Mouse (Mus musculus) retina, postnatal 1 day (tissue): ENCODE measurements at regions not wholly inside any gene's neighbourhood (a gene's known extent, or its start where the extent isn't known, plus 50 kb on each side); places are given as distances from the start of the nearest gene placed in this dataset.

Source experiments
- DNase-seq: peaks from one replicate; pipeline ENCODE4 v3.0.0-alpha.2; 2012

- no peak for DNase-seq
Observed at GRCm38 (mm10) chr1:39102126-39102905, 91.2 kb upstream of the Npas2 start.

- no peak for DNase-seq
Observed at GRCm38 (mm10) chr1:39102989-39103910, 90.3 kb upstream of the Npas2 start.

GRCm38 (mm10) chr1:39105546-39106371, 87.8 kb upstream of the Npas2 start:
- no peak for DNase-seq

GRCm38 (mm10) chr1:39106372-39106643, 87.2 kb upstream of the Npas2 start:
- no peak for DNase-seq

- DNase-seq, result no peak
Observed at GRCm38 (mm10) chr1:39106650-39107049, 86.9 kb upstream of the Npas2 start.

- DNase-seq, result no peak
Observed at GRCm38 (mm10) chr1:39116319-39116718, 77.2 kb upstream of the Npas2 start.

- peak; percentile 68 for DNase-seq
Observed at GRCm38 (mm10) chr1:39122316-39123015, 71.1 kb upstream of the Npas2 start.

GRCm38 (mm10) chr1:39123081-39123812, 70.3 kb upstream of the Npas2 start:
- DNase-seq, result peak; percentile 61

GRCm38 (mm10) chr1:39123813-39124146, 69.8 kb upstream of the Npas2 start:
- DNase-seq, result no peak

- no peak for DNase-seq
Observed at GRCm38 (mm10) chr1:39134521-39134920, 59.0 kb upstream of the Npas2 start.

- DNase-seq, result no peak
Observed at GRCm38 (mm10) chr1:39143054-39143453, 50.5 kb upstream of the Npas2 start.

- no peak for DNase-seq
Observed at GRCm38 (mm10) chr1:39143626-39144025, 49.9 kb upstream of the Npas2 start.
